Mouse (Mus musculus): ENCODE data around the gene Rem1. TPM values are rescaled to one million over a fixed set of nuclear protein-coding genes. Genes with fewer than 3 reads are reported as not detected.

Rem1 gene
- not detected for polyA plus RNA-seq (2017; shearing (Covaris generic))

DNA sequence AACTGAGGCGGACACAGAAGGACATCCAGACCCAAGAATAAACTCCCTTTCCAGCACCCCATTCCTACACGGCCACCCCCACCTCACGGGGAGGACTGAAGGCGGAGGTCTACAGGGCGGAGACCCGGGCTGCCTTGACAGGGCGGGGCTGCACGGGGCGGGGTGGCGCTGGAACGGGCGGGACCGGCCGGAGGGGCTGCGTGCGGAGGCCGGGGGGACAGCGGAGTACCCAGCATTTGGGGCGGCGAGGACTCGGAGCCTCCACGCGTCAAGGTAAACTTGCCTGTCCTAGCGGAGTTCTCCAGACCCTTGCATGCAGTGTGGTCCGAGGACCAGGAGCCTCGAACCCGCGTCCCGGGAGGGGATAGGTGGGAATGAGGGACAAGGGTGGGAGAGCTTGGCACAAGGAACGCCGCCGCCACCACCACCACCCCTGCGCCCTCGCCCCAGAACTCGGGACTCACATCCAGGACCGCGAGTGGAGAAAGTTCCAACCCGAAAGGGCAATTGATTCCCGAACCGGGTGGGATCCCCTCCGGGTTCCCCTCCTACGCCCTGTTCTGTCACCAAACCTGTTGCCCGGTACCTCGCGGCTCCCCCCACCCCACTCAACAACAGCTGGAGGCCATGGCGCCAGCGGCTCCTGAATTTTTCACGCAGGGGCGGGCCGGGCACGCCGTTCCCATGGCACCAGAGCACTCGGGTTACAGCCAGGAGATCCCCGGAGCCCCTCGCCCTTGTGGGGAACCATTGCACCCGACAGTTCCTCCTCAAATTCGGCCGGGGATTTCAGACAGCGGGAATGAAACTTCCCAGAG lies at the start of gene Rem1:
Gene Rem1, plus strand, starts transcription at position 178 of the 818 bp plus-strand sequence.

DNA sequence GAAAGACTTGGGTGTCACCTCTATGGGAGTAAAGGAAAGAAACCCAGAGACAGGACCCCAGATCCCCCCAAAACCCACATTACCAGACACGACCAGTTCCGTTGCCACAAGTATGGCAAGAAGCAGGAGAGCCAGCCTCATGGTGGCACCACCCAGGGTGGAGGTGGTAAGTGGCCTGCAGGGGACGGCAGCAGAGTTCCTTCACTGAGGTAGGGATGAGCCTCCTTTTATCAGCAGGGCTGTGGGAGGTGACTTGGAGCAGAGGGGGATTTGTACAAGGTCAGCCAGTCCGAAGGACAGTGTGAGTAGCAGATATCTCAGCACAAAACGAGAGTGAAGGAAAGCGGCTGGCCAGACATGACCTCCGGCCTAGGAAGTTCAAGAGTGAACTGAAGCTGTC lies 46.6 kb upstream of the Rem1 start, which contains the start of gene Defb19:
Gene Defb19, minus strand, starts transcription at position 206 of the 400 bp plus-strand sequence.

DNA sequence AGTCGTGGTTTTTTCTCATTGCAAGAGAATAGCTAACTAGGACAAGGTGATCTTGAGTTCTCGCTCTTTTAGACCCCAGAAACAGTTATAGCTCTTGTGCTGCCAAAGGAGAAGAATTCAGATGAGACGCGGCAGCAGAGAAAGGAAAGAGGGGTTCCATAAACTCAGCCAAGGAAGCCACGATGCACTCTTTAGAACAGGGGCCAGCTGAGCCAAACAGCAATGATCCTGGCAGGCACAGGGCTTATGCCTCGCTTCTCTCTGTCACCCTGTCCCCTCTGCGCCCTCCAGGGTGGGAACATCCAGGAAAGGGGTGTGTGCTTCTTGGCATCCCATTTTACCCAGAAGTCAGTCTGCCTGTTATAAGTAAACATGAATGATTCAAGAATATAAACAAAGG lies 27.5 kb upstream of the Rem1 start, which contains the start of gene Defb45:
Gene Defb45, minus strand, starts transcription at position 101 of the 400 bp plus-strand sequence.

DNA sequence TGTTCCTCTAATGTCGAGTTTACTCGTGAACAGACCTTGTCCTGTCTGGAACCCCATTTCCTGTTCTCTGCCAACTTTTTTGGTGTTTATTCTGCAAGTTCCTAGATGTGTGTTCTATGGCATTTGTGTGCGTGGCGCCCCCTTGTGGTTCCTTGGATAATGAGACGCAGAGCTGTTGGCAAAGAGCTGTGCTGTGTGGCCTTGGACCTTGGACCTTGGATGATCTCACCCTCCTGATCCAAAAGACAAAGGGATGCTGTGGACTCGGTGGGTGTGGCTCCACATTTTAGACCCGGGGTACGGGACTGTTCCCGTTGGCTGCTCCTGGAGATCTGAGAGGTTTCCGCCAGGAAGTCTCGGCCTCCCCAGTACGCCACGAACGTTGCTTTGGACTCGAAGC lies 22.7 kb upstream of the Rem1 start, which contains the start of gene Defb36:
Gene Defb36, plus strand, starts transcription at position 271 of the 400 bp plus-strand sequence.

DNA sequence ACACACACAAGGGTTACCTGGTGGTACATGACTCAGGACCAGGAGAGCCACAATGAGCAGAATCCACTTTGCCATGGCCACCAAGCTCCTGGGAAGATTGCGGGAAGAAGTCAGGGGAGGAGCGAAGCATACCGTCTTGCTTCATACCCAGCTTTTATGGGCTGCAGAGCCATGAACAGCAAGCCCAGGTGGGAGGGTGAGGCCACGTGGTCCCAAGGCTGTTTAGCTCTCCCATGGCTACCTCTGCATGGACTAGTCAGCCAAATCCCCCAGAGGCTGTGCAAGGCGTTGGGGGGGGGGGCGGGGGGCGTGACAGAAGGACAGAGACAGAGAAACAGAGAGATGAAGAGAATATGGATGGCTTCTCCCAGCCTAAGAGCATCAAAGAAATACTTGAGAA lies 3.8 kb upstream of the Rem1 start, which contains the start of gene Defb25:
Gene Defb25, minus strand, starts transcription at position 101 of the 400 bp plus-strand sequence.

DNA sequence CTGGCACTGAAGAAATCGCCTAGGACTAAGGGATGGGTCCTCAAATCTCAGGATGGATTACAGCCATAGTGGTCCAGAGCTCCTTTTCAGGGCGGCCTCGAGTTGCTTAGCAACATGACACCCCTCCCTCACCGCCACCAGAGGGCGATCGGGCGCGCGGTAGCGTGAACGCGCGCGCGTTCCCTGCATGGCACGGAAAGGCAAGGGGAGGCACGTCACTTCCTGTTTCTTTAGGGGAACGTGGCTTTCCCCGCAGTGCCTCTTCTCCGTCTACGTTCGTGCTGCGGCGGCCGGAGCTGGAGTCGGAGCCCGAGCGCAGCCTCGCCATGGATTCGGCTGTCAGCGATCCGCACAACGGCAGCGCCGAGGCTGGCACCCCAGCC lies 42.5 kb downstream of the Rem1 start, which contains the start of gene H13:
Gene H13, plus strand, starts transcription at position 206 of the 383 bp plus-strand sequence.

Other genes with a start within 250 kb of the Rem1 start
- gene Sox12, start 228.9 kb upstream of the Rem1 start, polyA plus RNA-seq (2017; shearing (Covaris generic)), result 1 to 10 TPM in 1 of 2 experiments, under 1 TPM in 1; 0.32 to 1.6 TPM
- 1 to 10 TPM; 2.8 TPM for gene Zcchc3, start 211.9 kb upstream of the Rem1 start, polyA plus RNA-seq (2017; shearing (Covaris generic))
- under 1 TPM in 1 of 2 experiments, not detected in 1; 0.21 TPM for gene 6820408C15Rik, start 211.4 kb upstream of the Rem1 start, polyA plus RNA-seq (2017; shearing (Covaris generic))
- not detected for gene Defb23, start 162.3 kb upstream of the Rem1 start, polyA plus RNA-seq (2017; shearing (Covaris generic))
- not detected for gene Defb20, start 149.9 kb upstream of the Rem1 start, polyA plus RNA-seq (2017; shearing (Covaris generic))
- gene Defb22, start 136.8 kb upstream of the Rem1 start, polyA plus RNA-seq (2017; shearing (Covaris generic)), result not detected
- gene Defb26, start 115.3 kb upstream of the Rem1 start, polyA plus RNA-seq (2017; shearing (Covaris generic)), result not detected
- gene Defb28, start 108.7 kb upstream of the Rem1 start, polyA plus RNA-seq (2017; shearing (Covaris generic)), result not detected
- not detected for gene Defb29, start 86.9 kb upstream of the Rem1 start, polyA plus RNA-seq (2017; shearing (Covaris generic))
- not detected for gene Gm17416, start 57.6 kb upstream of the Rem1 start, polyA plus RNA-seq (2017; shearing (Covaris generic))
- gene Defb21, start 54.2 kb upstream of the Rem1 start, polyA plus RNA-seq (2017; shearing (Covaris generic)), result not detected
- gene Defb19, start 46.6 kb upstream of the Rem1 start, polyA plus RNA-seq (2017; shearing (Covaris generic)), result not detected
- not detected for gene Defb45, start 27.6 kb upstream of the Rem1 start, polyA plus RNA-seq (2017; shearing (Covaris generic))
- gene Defb36, start 22.6 kb upstream of the Rem1 start, polyA plus RNA-seq (2017; shearing (Covaris generic)), result not detected
- gene Defb25, start 3.9 kb upstream of the Rem1 start, polyA plus RNA-seq (2017; shearing (Covaris generic)), result not detected
- gene H13, start 42.5 kb downstream of the Rem1 start, polyA plus RNA-seq (2017; shearing (Covaris generic)), result 100 to 1,000 TPM; 190 to 281 TPM
- 1 to 10 TPM; 3.7 to 5.9 TPM for gene Mcts2, start 60.1 kb downstream of the Rem1 start, polyA plus RNA-seq (2017; shearing (Covaris generic))
- 1 to 10 TPM in 1 of 2 experiments, not detected in 1; 1.3 TPM for gene Id1, start 109.3 kb downstream of the Rem1 start, polyA plus RNA-seq (2017; shearing (Covaris generic))
- gene Cox4i2, start 127.2 kb downstream of the Rem1 start, polyA plus RNA-seq (2017; shearing (Covaris generic)), result under 1 TPM in 1 of 2 experiments, not detected in 1; 0.97 TPM
- gene Bcl2l1, start 204.8 kb downstream of the Rem1 start, polyA plus RNA-seq (2017; shearing (Covaris generic)), result 10 to 100 TPM; 53.8 to 70.8 TPM
- 10 to 100 TPM; 12.5 to 18.7 TPM for gene Tpx2, start 221.0 kb downstream of the Rem1 start, polyA plus RNA-seq (2017; shearing (Covaris generic))

All from activated CD4-positive, CD25-positive, alpha-beta regulatory T cell (primary cell).